Mouse (Mus musculus): Measurements from ENCODE around the gene Tspyl3. TPM values are rescaled to one million over a fixed set of nuclear protein-coding genes. Genes with fewer than 3 reads are reported as not detected.

Gene Tspyl3
- total RNA-seq, 1 experiment from 2014 or later: 11.8 TPM

- ATAC-seq (replicated peaks; ENCODE audit: low read depth, poor library complexity, severe bottlenecking): no peak
Measured at GRCm38 (mm10) chr2:153179961-153180360, 45.3 kb downstream of the Tspyl3 start.

- no peak for ATAC-seq (replicated peaks; ENCODE audit: low read depth, poor library complexity, severe bottlenecking)
Measured at GRCm38 (mm10) chr2:153179126-153179860, 45.9 kb downstream of the Tspyl3 start.

- no peak for ATAC-seq (replicated peaks; ENCODE audit: low read depth, poor library complexity, severe bottlenecking)
Measured at GRCm38 (mm10) chr2:153177188-153177587, 48.1 kb downstream of the Tspyl3 start.

DNA sequence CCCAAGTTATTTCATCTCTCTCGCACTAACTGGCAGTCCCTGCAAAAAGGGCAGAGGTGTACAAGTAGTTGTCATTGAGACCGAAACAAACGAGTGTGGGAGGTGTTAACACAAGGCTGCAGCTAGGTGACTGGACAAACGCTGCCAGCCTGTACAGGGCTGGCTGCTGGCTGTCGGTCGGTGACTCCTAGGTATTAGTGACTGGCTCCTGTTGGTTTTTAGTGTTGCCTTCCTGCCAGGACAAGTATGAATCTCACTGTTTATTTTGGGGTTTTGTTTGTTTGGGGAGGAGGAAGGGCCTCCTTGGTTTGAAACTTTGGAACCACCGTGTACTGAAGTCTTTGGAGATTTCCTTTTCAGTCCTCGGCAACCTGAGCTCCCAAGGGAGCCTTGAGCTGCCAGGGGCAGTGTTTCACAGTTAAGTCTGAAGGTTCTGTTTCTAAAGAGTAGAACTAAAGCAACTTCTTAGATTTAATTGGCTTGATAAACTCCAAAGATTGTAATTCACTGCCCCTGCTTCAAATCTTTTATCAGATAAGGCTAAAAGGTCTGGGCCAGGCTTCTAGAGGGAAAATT lies 49.2 kb downstream of the Tspyl3 start:
- no peak for ATAC-seq (replicated peaks; ENCODE audit: low read depth, poor library complexity, severe bottlenecking)

Other genes starting within 250 kb of the Tspyl3 start
- 109 and 138 TPM in 2 replicates for gene Pdrg1, start 210.0 kb downstream of the Tspyl3 start, total RNA-seq (2017)
- not detected in 2 replicates for gene Xkr7, start 193.6 kb downstream of the Tspyl3 start, total RNA-seq (2017)
- gene Ccm2l, start 159.5 kb downstream of the Tspyl3 start, total RNA-seq (2017): 0.73 TPM in 1 of 2 replicates, not detected in the other
- gene Hck, start 117.0 kb downstream of the Tspyl3 start, total RNA-seq (2017): 2.2 and 5.9 TPM in 2 replicates
- gene Tm9sf4, start 64.1 kb downstream of the Tspyl3 start, total RNA-seq (2017): 80.5 and 106 TPM in 2 replicates
- gene Plagl2, start 16.0 kb upstream of the Tspyl3 start, total RNA-seq (2017): 4.9 and 11.2 TPM in 2 replicates
- gene Pofut1, start 16.1 kb upstream of the Tspyl3 start, total RNA-seq (2017): 21.7 and 23.2 TPM in 2 replicates
- 12.3 and 13.2 TPM in 2 replicates for gene Kif3b, start 66.0 kb upstream of the Tspyl3 start, total RNA-seq (2017)
- 27.6 and 42.3 TPM in 2 replicates for gene Asxl1, start 120.4 kb upstream of the Tspyl3 start, total RNA-seq (2017)

All from common myeloid progenitor, adult 5-6 weeks (primary cell).